In the genomic region with DNA sequence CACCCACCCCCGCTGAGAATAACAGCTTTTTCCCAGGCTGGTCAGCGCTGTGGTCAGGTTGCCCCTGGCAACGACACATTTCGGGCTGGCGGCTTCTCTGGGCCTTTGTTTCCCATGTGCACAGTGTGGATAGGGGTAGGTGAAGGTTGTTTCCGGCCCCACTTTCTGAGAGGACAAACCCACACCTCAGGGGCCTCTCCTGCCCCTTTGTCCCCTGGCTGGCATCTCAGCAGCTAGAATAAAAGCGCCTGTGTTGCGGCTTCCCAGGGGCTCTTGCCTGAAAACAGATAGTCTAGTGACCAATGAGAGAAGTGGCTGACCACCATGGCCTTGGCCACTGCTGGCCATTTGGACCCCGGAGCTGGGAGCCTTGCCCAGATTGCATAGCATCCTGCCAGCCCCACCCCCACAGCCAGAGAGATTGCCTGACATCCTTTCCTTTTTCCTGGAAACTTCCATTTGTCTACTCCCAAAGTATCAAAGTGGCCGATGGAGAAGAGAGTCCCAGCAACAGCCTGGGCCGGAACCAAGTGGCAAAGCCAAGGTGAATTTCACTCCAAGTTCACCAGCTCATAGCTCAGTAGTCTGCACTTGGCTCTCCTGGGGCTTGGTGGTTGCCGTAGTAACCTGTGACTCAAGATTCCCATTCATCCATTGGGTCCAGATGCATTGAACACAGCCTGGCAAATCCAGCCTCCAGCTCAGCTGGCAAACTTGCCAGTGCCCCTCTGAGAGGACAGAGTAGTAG, we compare ENCODE assay signal across 9 mouse cellular contexts.
DNase-seq lines count a peak whose midpoint lies in the region; ATAC-seq and TF ChIP-seq lines count a peak whose summit lies in the region.
"Had no signal": no experiment of that assay in that cellular context is flagged by ENCODE, and none has a peak within 500 bp of the region (broad histone marks: within the 10 kb centered on the region; RNA-seq: fewer than 3 reads in every experiment).

No protein-coding gene starts in this region.

- no peak for TF ChIP-seq CTCF in heart, adult 2 months (IDR thresholded peaks at IDR 0.05)

- no peaks in the 10 kb centered on the region for H3K9me3 ChIP-seq in forebrain, embryonic 16.5 days (ENCODE audit: control insufficient read depth, low read length)
- H3K9me3 ChIP-seq: embryonic facial prominence, embryonic 15.5 days had no signal

- no peaks in the 10 kb centered on the region for H3K4me1 ChIP-seq in heart, adult 2 months (ENCODE audit: control insufficient read depth, insufficient read depth, low read length)
- H3K4me1 ChIP-seq in forebrain, embryonic 16.5 days (replicated peaks; ENCODE audit: control insufficient read depth, insufficient read depth, low read length), result peaks cover 18% of the 10 kb centered on the region

- WGBS in heart, adult 2 months, result 64% methylated on average over 12 of the region's 12 CpGs
- 18% methylated on average over 12 of the region's 12 CpGs for WGBS in forebrain, embryonic 16.5 days

- no peak for TF ChIP-seq POLR2A in heart, adult 2 months (IDR thresholded peaks at IDR 0.05; ENCODE audit: insufficient read depth, low read depth, low read length)

- H3K9ac ChIP-seq in heart, adult 2 months (ENCODE audit: low read depth, low read length), result no peak overlapping the region
- no peak overlapping the region for H3K9ac ChIP-seq in forebrain, embryonic 16.5 days (replicated peaks; ENCODE audit: low read depth, low read length)
- H3K9ac ChIP-seq: embryonic facial prominence, embryonic 15.5 days had no signal

- peak; percentile 27 to 35 for DNase-seq in heart, adult 2 months
- DNase-seq in heart, adult 8-10 months (ENCODE audit: low spot score), result no peak
- DNase-seq in adrenal gland, postnatal 10 days, result peak; percentile 60
- DNase-seq in layer of hippocampus, adult 9-10 months (ENCODE audit: low spot score), result peak; percentile 25
- DNase-seq in mesoderm, embryonic 11.5 days (ENCODE audit: low read depth, low spot score), result peak; percentile 61
- DNase-seq in telencephalon, adult 2 months (ENCODE audit: low read depth, low spot score), result peak; percentile 22
- DNase-seq in thymus, postnatal 14 days, result no peak

- peak; percentile 90 for ATAC-seq in forebrain, embryonic 16.5 days

- TF ChIP-seq EP300 in heart, adult 2 months (IDR thresholded peaks at IDR 0.05; ENCODE audit: insufficient read depth, low read depth, low read length), result no peak

- no peak overlapping the region for H3K4me2 ChIP-seq in forebrain, embryonic 16.5 days (ENCODE audit: low read length)
- H3K4me2 ChIP-seq: embryonic facial prominence, embryonic 15.5 days had no signal

- H3K27me3 ChIP-seq in heart, adult 2 months (ENCODE audit: control insufficient read depth, insufficient read depth, low read length), result no peaks in the 10 kb centered on the region
- H3K27me3 ChIP-seq in forebrain, embryonic 16.5 days (replicated peaks; ENCODE audit: control insufficient read depth, insufficient read depth, low read length), result no peaks in the 10 kb centered on the region
- H3K27me3 ChIP-seq: embryonic facial prominence, embryonic 15.5 days had no signal

- no peaks in the 10 kb centered on the region for H3K36me3 ChIP-seq in heart, adult 2 months (ENCODE audit: control insufficient read depth, insufficient read depth, low read length)
- H3K36me3 ChIP-seq in forebrain, embryonic 16.5 days (ENCODE audit: control insufficient read depth, insufficient read depth), result no peaks in the 10 kb centered on the region
- H3K36me3 ChIP-seq: embryonic facial prominence, embryonic 15.5 days had no signal

- no peak overlapping the region for H3K27ac ChIP-seq in heart, adult 2 months
- peak overlapping the region; percentile 51 for H3K27ac ChIP-seq in forebrain, embryonic 16.5 days (ENCODE audit: low read length)
- H3K27ac ChIP-seq: embryonic facial prominence, embryonic 15.5 days had no signal

- H3K79me2 ChIP-seq in heart, adult 2 months (replicated peaks; ENCODE audit: control insufficient read depth, insufficient read depth, low read length), result no peaks in the 10 kb centered on the region

- no peak overlapping the region for H3K4me3 ChIP-seq in heart, adult 2 months
- no peak overlapping the region for H3K4me3 ChIP-seq in forebrain, embryonic 16.5 days (replicated peaks; ENCODE audit: low read length)
- H3K4me3 ChIP-seq: embryonic facial prominence, embryonic 15.5 days had no signal

- intact Hi-C loops in heart, adult 2 months (cut with DNase I), result loop anchor here (2.0 to 5.0 kb wide), 2 partner anchors 50 to 53 kb away; no protein-coding TSS in a partner anchor

Comparison
In these comparisons a context has a peak if more than half of its experiments do, and no peak if none do; other contexts are left out.
1. DNase-seq: peak in heart, adult 2 months (2 of 2), adrenal gland, postnatal 10 days (single experiment), layer of hippocampus, adult 9-10 months (single experiment), mesoderm, embryonic 11.5 days (single experiment) and telencephalon, adult 2 months (single experiment); none in heart, adult 8-10 months (single experiment) and thymus, postnatal 14 days (single experiment).